Mouse (Mus musculus): ENCODE measurements around the gene Eprs. TPM values are rescaled to one million over a fixed set of nuclear protein-coding genes. Genes with fewer than 3 reads are reported as not detected.

The Eprs gene
- polyA plus RNA-seq, 1 experiment from 2014 or later, result 96.4 TPM

DNA sequence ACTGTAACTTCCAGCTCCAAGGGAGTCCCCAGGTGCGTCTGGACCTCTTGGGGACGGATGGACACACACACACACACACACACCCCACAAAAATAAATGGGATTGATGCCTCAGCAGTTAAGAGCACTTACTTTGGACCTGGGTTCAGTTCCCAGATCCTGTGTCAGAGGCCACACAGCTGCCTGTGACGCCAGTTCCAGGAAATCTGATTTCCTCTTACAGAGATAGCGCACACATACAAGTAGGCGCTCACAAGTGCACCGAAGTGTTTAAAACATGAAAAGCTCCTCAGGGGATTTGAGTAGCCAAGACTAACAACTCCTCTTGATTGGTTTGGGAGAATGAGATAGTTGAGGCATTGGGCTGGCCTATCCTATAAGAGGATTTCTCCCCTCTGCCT is 57.9 kb downstream of the Eprs start:
- no peak overlapping the region for H3K9ac ChIP-seq
- H3K9me3 ChIP-seq (replicated peaks), result no peaks in the 10 kb centered on the region
- no peak overlapping the region for H3K4me3 ChIP-seq
- peaks cover 85% of the 10 kb centered on the region for H3K36me3 ChIP-seq
- 77% methylated on average over 6 of the region's 6 CpGs for WGBS
- no peak overlapping the region for H3K4me2 ChIP-seq
- ATAC-seq (replicated peaks; ENCODE audit: insufficient number of reproducible peaks, insufficient read depth, low FRiP score, low read depth), result no peak
- no peaks in the 10 kb centered on the region for H3K27me3 ChIP-seq
- no peak overlapping the region for H3K27ac ChIP-seq
- H3K4me1 ChIP-seq (replicated peaks), result no peaks in the 10 kb centered on the region

DNA sequence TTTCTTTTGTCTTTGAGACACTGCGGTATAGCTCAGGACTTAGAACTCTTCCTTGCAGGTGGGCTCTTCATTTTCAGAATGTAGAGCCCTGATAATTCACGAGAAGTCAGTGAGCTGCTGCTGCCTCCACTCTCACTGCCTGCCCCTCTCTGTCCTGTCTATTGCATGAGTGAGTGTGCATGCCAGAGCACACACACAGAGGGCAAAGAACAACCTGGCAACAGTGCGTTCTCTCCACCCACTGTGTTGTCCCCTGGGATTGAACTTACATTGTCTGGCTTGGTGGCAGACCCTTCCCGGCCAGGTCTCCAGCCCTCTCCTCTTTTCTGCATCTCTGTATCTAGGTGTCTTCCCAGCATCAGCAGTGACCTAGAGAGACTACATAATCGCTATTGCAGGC is 63.7 kb downstream of the Eprs start:
- no peak for ATAC-seq (replicated peaks; ENCODE audit: insufficient number of reproducible peaks, insufficient read depth, low FRiP score, low read depth)
- no peaks in the 10 kb centered on the region for H3K4me1 ChIP-seq (replicated peaks)
- H3K36me3 ChIP-seq, result peaks cover 48% of the 10 kb centered on the region
- H3K9me3 ChIP-seq (replicated peaks), result no peaks in the 10 kb centered on the region
- WGBS, result 90% methylated on average over 5 of the region's 5 CpGs
- no peak overlapping the region for H3K4me3 ChIP-seq
- no peak overlapping the region for H3K9ac ChIP-seq
- no peak overlapping the region for H3K27ac ChIP-seq
- no peak overlapping the region for H3K4me2 ChIP-seq
- no peaks in the 10 kb centered on the region for H3K27me3 ChIP-seq

DNA sequence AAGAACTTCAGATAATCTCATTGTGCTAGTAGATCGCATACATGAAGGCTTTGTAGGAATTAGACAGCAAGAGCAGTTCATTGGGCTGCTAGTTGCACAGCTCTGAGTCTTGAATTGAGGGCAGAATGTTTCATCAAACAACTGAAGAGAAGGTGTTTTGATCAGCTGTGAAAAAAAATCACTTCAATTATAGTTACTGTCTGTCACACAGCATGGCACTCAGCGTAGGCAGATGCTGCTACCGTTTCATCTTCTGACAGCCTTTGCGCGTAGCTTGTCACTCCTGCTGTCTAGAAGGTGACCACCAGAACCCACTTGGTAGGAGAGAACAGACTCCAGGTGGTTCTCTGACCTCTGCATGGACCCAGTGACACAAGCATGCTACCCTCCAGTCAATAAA is 67.6 kb downstream of the Eprs start:
- no peaks in the 10 kb centered on the region for H3K4me1 ChIP-seq (replicated peaks)
- H3K27me3 ChIP-seq, result no peaks in the 10 kb centered on the region
- no peak overlapping the region for H3K4me3 ChIP-seq
- WGBS, result 91% methylated on average over 5 of the region's 5 CpGs
- no peaks in the 10 kb centered on the region for H3K9me3 ChIP-seq (replicated peaks)
- H3K27ac ChIP-seq, result no peak overlapping the region
- no peak overlapping the region for H3K4me2 ChIP-seq
- peaks cover 18% of the 10 kb centered on the region for H3K36me3 ChIP-seq
- no peak overlapping the region for H3K9ac ChIP-seq
- ATAC-seq (replicated peaks; ENCODE audit: insufficient number of reproducible peaks, insufficient read depth, low FRiP score, low read depth), result no peak

DNA sequence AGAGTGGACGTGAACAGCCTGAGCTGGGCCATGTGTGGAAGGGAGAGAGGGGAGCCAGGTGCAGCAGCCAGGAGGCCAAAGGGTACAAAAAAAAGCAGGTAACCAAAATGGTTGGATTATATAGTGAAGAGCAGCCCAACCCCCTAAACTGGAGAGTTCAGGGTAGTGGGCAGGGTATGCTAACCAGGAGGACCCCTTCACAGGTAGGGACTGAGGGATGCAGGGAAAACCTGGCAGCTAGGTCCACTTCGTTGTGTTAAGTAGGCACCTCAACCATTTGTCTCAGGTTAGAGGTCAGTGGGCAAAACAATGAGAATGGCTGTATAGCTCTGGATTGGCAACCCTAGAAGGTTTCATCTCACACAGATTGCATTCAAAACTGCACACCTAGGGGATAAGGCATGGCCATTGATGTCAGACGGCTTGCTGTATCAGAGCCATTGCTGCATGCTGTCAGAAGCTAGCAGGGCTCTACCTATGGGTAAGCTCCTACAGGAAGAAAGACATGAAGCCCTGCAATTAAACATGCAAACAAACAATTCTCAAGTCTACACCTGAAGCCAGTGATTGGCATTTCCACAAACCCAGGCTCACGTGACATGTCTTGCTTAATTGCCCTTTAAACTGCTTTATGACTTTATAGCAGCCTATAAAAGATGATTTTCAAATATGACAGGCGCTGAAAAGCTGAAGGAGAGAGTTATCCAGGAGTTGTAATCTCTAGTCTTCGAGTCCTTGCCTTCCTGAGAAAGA is 68.6 kb downstream of the Eprs start:
- no peak overlapping the region for H3K4me3 ChIP-seq
- no peak overlapping the region for H3K27ac ChIP-seq
- H3K9me3 ChIP-seq (replicated peaks), result no peaks in the 10 kb centered on the region
- ATAC-seq (replicated peaks; ENCODE audit: insufficient number of reproducible peaks, insufficient read depth, low FRiP score, low read depth), result no peak
- no peaks in the 10 kb centered on the region for H3K4me1 ChIP-seq (replicated peaks)
- no peak overlapping the region for H3K4me2 ChIP-seq
- no peaks in the 10 kb centered on the region for H3K27me3 ChIP-seq
- no peak overlapping the region for H3K9ac ChIP-seq
- WGBS, result 72% methylated on average over 6 of the region's 6 CpGs
- H3K36me3 ChIP-seq, result peaks cover 15% of the 10 kb centered on the region

DNA sequence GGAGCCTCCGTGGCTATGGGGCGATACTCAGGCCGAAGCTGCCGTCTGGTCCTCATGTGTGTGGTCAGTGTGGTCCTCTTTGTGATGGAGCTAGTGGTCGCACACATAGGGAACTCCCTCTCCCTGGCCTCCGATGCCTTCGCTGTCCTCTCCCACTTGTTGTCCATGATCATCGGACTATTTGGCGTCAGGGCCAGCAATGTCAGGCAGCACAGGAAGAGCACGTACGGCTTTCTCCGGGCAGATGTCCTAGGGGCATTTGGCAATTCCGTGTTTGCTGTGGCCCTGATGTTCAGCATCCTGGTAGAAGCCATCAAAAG is 69.1 kb downstream of the Eprs start:
- no peak overlapping the region for H3K9ac ChIP-seq
- no peak overlapping the region for H3K27ac ChIP-seq
- no peak overlapping the region for H3K4me2 ChIP-seq
- H3K4me3 ChIP-seq, result no peak overlapping the region
- H3K4me1 ChIP-seq (replicated peaks), result no peaks in the 10 kb centered on the region
- H3K36me3 ChIP-seq, result peaks cover 9% of the 10 kb centered on the region
- 86% methylated on average over 13 of the region's 13 CpGs for WGBS
- no peaks in the 10 kb centered on the region for H3K27me3 ChIP-seq
- no peaks in the 10 kb centered on the region for H3K9me3 ChIP-seq (replicated peaks)
- ATAC-seq (replicated peaks; ENCODE audit: insufficient number of reproducible peaks, insufficient read depth, low FRiP score, low read depth), result no peak

DNA sequence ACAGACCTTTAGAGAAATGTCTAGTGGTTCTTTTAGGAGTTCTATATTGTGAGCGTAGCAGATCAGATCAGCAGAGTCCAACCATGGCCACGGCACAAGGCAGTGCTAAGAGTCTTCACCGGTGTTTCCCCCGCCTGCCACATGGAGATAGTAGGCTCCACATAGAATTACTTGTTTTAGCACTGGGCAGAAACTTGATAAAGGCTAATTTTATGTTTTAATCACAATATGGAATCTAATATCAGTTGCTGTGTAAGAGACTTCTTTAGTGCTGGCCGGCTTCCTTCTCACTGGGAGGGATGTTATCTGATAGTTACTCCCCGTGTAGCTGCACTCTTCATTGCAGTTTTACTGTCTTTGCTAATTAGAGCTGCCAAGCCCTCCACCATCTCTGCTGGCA is 70.3 kb downstream of the Eprs start:
- H3K27me3 ChIP-seq, result no peaks in the 10 kb centered on the region; the same call in 1 of the 2 replicates
- no peaks in the 10 kb centered on the region for H3K9me3 ChIP-seq (replicated peaks)
- 59% methylated on average over 6 of the region's 6 CpGs for WGBS
- ATAC-seq (replicated peaks; ENCODE audit: insufficient number of reproducible peaks, insufficient read depth, low FRiP score, low read depth), result no peak
- no peak overlapping the region for H3K9ac ChIP-seq
- no peak overlapping the region for H3K27ac ChIP-seq
- peaks cover 4% of the 10 kb centered on the region; the same call in 1 of the 2 replicates for H3K36me3 ChIP-seq
- H3K4me1 ChIP-seq (replicated peaks), result no peaks in the 10 kb centered on the region
- no peak overlapping the region for H3K4me3 ChIP-seq
- no peak overlapping the region for H3K4me2 ChIP-seq

DNA sequence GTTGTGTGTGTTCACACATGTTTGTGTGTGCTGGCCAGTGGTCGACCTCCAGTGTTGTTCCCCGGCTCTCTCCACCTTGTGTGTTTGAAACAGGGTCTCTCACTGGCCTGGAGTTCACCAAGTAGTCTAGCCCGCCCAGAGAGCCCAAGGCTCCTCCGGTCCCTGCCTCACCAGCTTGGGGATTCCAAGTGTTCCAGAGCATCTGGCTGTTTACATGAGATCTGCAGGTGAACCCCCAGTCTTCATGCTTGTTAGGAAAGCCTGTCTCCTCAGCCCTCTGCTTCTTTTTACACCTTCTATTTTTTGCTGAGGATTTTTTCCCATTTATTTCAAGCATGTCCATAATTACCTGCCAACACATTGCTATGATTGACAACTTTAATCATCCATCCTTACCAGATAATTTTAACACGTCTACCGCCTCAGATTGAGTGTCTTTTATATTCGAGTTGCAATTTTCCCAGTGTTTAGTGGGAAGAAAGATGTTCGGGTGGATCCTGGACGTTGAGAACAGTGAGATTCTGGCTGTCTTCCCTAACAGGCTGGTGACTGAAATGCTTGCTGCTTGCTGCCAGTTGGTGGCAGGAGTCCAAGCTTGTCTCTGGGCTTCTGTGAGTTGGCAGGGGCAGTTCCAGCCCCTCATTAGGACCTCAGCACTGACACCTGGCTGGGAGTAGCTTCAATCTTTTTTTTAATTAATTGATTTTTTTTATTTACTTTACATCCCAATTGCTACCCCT is 76.2 kb downstream of the Eprs start:
- H3K27me3 ChIP-seq, result no peaks in the 10 kb centered on the region; the same call in 1 of the 2 replicates
- H3K4me3 ChIP-seq, result no peak overlapping the region
- no peaks in the 10 kb centered on the region for H3K9me3 ChIP-seq (replicated peaks)
- 56% methylated on average over 9 of the region's 9 CpGs for whole genome bisulfite sequencing
- H3K4me2 ChIP-seq, result no peak overlapping the region
- peaks cover 4% of the 10 kb centered on the region; the same call in 1 of the 2 replicates for H3K4me1 ChIP-seq (replicated peaks)
- no peak overlapping the region for H3K27ac ChIP-seq
- no peaks in the 10 kb centered on the region for H3K36me3 ChIP-seq
- H3K9ac ChIP-seq, result no peak overlapping the region; the same call in 1 of the 2 replicates
- ATAC-seq (replicated peaks; ENCODE audit: insufficient number of reproducible peaks, insufficient read depth, low FRiP score, low read depth), result no peak

DNA sequence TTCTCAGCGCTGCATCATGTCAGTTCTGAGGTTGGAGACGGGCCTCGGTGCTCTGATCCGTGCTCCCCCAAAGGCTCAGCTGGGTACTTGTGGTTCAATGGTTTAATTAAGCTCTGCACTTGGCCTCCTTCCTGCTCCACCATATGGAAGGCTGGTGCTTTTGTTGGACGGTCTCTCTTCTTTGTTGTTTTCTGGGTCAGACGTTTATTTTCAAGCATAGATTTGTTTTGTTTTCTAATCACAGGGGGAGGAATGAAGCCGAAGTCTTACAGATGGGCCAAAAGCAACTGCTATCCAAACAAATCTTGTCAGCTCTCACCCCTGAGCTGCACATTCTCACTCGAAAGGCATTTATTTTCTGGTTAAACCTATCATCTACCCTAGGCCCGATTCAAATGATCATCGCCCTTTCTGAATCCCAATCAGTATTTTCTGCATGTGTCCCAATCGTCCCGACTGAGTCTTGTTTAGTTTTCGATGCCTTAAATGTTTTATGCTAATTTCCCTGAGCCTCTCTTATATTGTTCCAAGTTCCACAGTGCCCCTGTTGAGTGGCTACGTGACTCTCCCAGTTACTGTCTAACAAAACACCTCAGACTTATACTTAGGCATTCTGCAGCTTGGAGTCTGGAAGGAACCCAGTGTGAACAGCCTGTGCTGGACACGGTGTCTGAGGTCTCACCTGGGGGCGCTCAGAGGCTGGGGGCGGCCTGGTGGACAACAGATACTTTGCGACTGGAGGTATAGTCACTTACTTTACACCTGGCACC is 79.0 kb downstream of the Eprs start:
- no peak for ATAC-seq (replicated peaks; ENCODE audit: insufficient number of reproducible peaks, insufficient read depth, low FRiP score, low read depth)
- WGBS, result 65% methylated on average over 18 of the region's 18 CpGs

DNA sequence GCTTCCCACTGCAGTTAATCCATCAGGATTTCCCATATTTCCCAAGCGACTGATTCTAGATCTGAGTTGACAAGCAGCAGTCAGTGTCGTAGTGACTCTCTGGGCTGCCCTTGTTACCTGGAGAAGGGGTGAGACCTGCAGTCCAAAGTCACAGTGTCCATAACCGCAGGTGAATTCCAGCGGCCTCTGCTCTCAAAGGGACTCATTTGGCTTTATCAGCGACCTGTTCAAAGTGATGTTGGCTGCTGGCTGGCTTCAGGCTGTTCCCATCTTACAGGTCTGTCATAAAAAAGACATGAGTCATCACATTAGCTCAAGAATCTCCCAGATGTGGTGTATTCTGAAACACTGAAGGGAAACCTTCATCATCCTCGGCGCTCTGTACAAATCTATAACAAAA is 86.1 kb downstream of the Eprs start:
- Histone ChIP-seq H3K4me2 (no peak overlapping the region), H3K27ac (no peak overlapping the region), H3K4me1 (replicated peaks) (no peaks in the 10 kb centered on the region), H3K27me3 (peaks cover 9% of the 10 kb centered on the region), H3K4me3 (no peak overlapping the region), H3K36me3 (no peaks in the 10 kb centered on the region), H3K9ac (no peak overlapping the region), H3K9me3 (replicated peaks) (no peaks in the 10 kb centered on the region)
- 78% methylated on average over 7 of the region's 7 CpGs for WGBS
- no peak for ATAC-seq (replicated peaks; ENCODE audit: insufficient number of reproducible peaks, insufficient read depth, low FRiP score, low read depth)

More for the DNA sequence above, 79.0 kb downstream of the Eprs start:
- Histone ChIP-seq H3K4me2 (no peak overlapping the region), H3K27me3 (no peaks in the 10 kb centered on the region; the same call in 1 of the 2 replicates), H3K27ac (no peak overlapping the region), H3K9me3 (replicated peaks) (no peaks in the 10 kb centered on the region), H3K4me3 (no peak overlapping the region), H3K4me1 (replicated peaks) (peaks cover 4% of the 10 kb centered on the region; the same call in 1 of the 2 replicates), H3K9ac (no peak overlapping the region), H3K36me3 (no peaks in the 10 kb centered on the region)

DNA sequence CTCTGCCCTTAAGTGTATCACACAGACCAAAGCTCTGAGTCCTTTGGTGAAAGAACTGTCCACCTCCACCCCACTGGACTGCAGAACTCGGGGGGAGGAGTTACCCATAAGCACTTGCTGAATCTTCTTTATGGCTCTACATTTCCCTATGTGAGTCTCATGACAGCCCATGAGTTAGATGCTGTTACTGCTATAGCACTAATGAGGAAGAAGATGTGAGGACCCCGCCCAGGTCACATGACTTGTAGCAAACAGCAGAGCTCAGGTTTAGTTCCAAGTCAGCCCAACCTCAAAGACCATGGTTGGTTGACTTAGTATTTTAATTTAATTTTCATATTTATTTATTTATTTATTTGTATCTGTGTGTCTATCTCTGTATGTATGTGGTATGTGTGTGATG is 86.9 kb downstream of the Eprs start:
- ATAC-seq (replicated peaks; ENCODE audit: insufficient number of reproducible peaks, insufficient read depth, low FRiP score, low read depth), result no peak

DNA sequence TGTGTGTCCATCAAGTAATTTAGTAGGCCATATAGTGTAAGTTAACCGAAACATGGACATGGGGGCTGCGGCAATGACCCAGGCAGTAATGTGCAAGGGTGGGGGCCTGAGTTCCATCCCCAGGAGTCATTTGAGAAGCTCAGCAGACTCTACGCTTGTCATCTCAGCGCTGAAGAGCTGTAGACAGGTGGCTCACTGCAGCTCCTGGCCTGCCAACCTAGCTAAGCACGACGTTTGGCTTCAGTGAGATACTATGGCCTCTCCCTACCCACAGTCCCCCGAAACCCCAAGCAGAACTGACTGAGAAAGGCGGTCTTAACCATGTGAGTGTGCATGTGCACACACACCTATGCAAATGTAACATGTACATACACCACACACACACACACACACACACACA is 88.2 kb downstream of the Eprs start:
- no peak overlapping the region for H3K27ac ChIP-seq
- H3K4me2 ChIP-seq, result no peak overlapping the region
- ATAC-seq (replicated peaks; ENCODE audit: insufficient number of reproducible peaks, insufficient read depth, low FRiP score, low read depth), result no peak
- H3K36me3 ChIP-seq, result no peaks in the 10 kb centered on the region
- H3K4me3 ChIP-seq, result no peak overlapping the region
- no peaks in the 10 kb centered on the region for H3K9me3 ChIP-seq (replicated peaks)
- H3K9ac ChIP-seq, result no peak overlapping the region
- peaks cover 30% of the 10 kb centered on the region for H3K27me3 ChIP-seq
- H3K4me1 ChIP-seq (replicated peaks), result peaks cover 13% of the 10 kb centered on the region
- WGBS, result 74% methylated on average over 8 of the region's 8 CpGs

More for the DNA sequence above, 86.9 kb downstream of the Eprs start:
- no peak overlapping the region for H3K4me2 ChIP-seq
- H3K9me3 ChIP-seq (replicated peaks), result no peaks in the 10 kb centered on the region
- peaks cover 17% of the 10 kb centered on the region for H3K27me3 ChIP-seq
- H3K4me3 ChIP-seq, result no peak overlapping the region
- WGBS, result 70% methylated on average over 2 of the region's 2 CpGs
- no peak overlapping the region for H3K27ac ChIP-seq
- no peaks in the 10 kb centered on the region for H3K36me3 ChIP-seq
- peaks cover 4% of the 10 kb centered on the region; the same call in 1 of the 2 replicates for H3K4me1 ChIP-seq (replicated peaks)
- no peak overlapping the region for H3K9ac ChIP-seq
